Mouse (Mus musculus): Measurements from ENCODE around the gene 4833420G17Rik. TPM values are rescaled to one million over a fixed set of nuclear protein-coding genes. Genes with fewer than 3 reads are reported as not detected.

Gene 4833420G17Rik
- 77.8 and 83.5 TPM in 2 replicates for polyA plus RNA-seq (2015; fragmentation: Nextera tagmentation; extraction: Ambion mirVana)

GRCm38 (mm10) chr13:119462596-119463560 lies at the start of gene 4833420G17Rik:
Gene 4833420G17Rik (plus strand): TSS chr13:119462768.
- peak within 1 kb of the TSS; percentile 71 for H3K4me2 ChIP-seq
- 10% methylated on average over 57 of the region's 57 CpGs for WGBS
- H3K9me3 ChIP-seq (replicated peaks) = no peaks in the 10 kb centered on the region
- peak within 1 kb of the TSS; percentile 77 for H3K9ac ChIP-seq (replicated peaks)
- H3K4me3 ChIP-seq (replicated peaks) = peak within 1 kb of the TSS; percentile 75
- peak; percentile 97 for ATAC-seq (ENCODE audit: low FRiP score)
- H3K27me3 ChIP-seq (replicated peaks) = no peaks in the 10 kb centered on the region
- peaks cover 25% of the 10 kb centered on the region for H3K36me3 ChIP-seq
- H3K4me1 ChIP-seq = peaks cover 25% of the 10 kb centered on the region
- peak within 1 kb of the TSS; percentile 79 for H3K27ac ChIP-seq (replicated peaks)

- no peaks in the 10 kb centered on the region for H3K9me3 ChIP-seq (replicated peaks)
- 18% methylated on average over 2 of the region's 2 CpGs for WGBS
- H3K27me3 ChIP-seq (replicated peaks) = no peaks in the 10 kb centered on the region
- no peak overlapping the region for H3K9ac ChIP-seq (replicated peaks)
- peaks cover 8% of the 10 kb centered on the region for H3K4me1 ChIP-seq
- H3K27ac ChIP-seq (replicated peaks) = no peak overlapping the region
- H3K36me3 ChIP-seq = no peaks in the 10 kb centered on the region
- no peak for ATAC-seq (ENCODE audit: low FRiP score)
- no peak overlapping the region for H3K4me3 ChIP-seq (replicated peaks)
- H3K4me2 ChIP-seq = no peak overlapping the region
Observed at GRCm38 (mm10) chr13:119413026-119413425, 49.5 kb upstream of the 4833420G17Rik start.

GRCm38 (mm10) chr13:119418479-119418878 lies 44.1 kb upstream of the 4833420G17Rik start:
- no peak overlapping the region for H3K4me3 ChIP-seq (replicated peaks)
- no peak overlapping the region for H3K4me2 ChIP-seq
- no peak for ATAC-seq (ENCODE audit: low FRiP score)
- no peak overlapping the region for H3K27ac ChIP-seq (replicated peaks)
- H3K9me3 ChIP-seq (replicated peaks) = no peaks in the 10 kb centered on the region
- H3K27me3 ChIP-seq (replicated peaks) = no peaks in the 10 kb centered on the region
- H3K9ac ChIP-seq (replicated peaks) = no peak overlapping the region
- no peaks in the 10 kb centered on the region for H3K4me1 ChIP-seq
- 90% methylated on average over 3 of the region's 3 CpGs for WGBS
- no peaks in the 10 kb centered on the region for H3K36me3 ChIP-seq

- 23% methylated on average over 8 of the region's 8 CpGs for WGBS
- peak overlapping the region; percentile 90 for H3K27ac ChIP-seq (replicated peaks)
Observed at GRCm38 (mm10) chr13:119430164-119430563, 32.4 kb upstream of the 4833420G17Rik start.

GRCm38 (mm10) chr13:119432041-119432440 lies 30.5 kb upstream of the 4833420G17Rik start:
- Histone ChIP-seq H3K27ac (replicated peaks) (no peak overlapping the region), H3K9me3 (replicated peaks) (no peaks in the 10 kb centered on the region), H3K4me3 (replicated peaks) (no peak overlapping the region), H3K4me1 (peaks cover 32% of the 10 kb centered on the region), H3K4me2 (no peak overlapping the region), H3K9ac (replicated peaks) (no peak overlapping the region), H3K36me3 (peaks cover 9% of the 10 kb centered on the region), H3K27me3 (replicated peaks) (no peaks in the 10 kb centered on the region)
- WGBS = 81% methylated on average over 1 of the region's 1 CpGs
- no peak for ATAC-seq (ENCODE audit: low FRiP score)

More at GRCm38 (mm10) chr13:119430164-119430563, 32.4 kb upstream of the 4833420G17Rik start:
- no peak for ATAC-seq (ENCODE audit: low FRiP score)
- H3K36me3 ChIP-seq = no peaks in the 10 kb centered on the region; the same call in 1 of the 2 replicates
- H3K9me3 ChIP-seq (replicated peaks) = no peaks in the 10 kb centered on the region
- H3K4me2 ChIP-seq = peak overlapping the region; percentile 62
- peak overlapping the region; percentile 99 for H3K9ac ChIP-seq (replicated peaks)
- peak overlapping the region; percentile 69 for H3K4me3 ChIP-seq (replicated peaks)
- no peaks in the 10 kb centered on the region for H3K27me3 ChIP-seq (replicated peaks)
- H3K4me1 ChIP-seq = peaks cover 33% of the 10 kb centered on the region

GRCm38 (mm10) chr13:119434359-119434758 lies 28.2 kb upstream of the 4833420G17Rik start:
- no peak for ATAC-seq (ENCODE audit: low FRiP score)
- WGBS = 94% methylated on average over 7 of the region's 7 CpGs

GRCm38 (mm10) chr13:119442244-119442643 lies 20.3 kb upstream of the 4833420G17Rik start:
- ATAC-seq (ENCODE audit: low FRiP score) = no peak
- H3K4me1 ChIP-seq = no peaks in the 10 kb centered on the region
- no peak overlapping the region for H3K27ac ChIP-seq (replicated peaks)
- H3K4me2 ChIP-seq = no peak overlapping the region
- H3K36me3 ChIP-seq = peaks cover 48% of the 10 kb centered on the region
- no peak overlapping the region for H3K9ac ChIP-seq (replicated peaks)
- no peak overlapping the region for H3K4me3 ChIP-seq (replicated peaks)
- WGBS = 93% methylated on average over 1 of the region's 1 CpGs
- no peaks in the 10 kb centered on the region for H3K9me3 ChIP-seq (replicated peaks)
- no peaks in the 10 kb centered on the region for H3K27me3 ChIP-seq (replicated peaks)

More at GRCm38 (mm10) chr13:119434359-119434758, 28.2 kb upstream of the 4833420G17Rik start:
- Histone ChIP-seq H3K27me3 (replicated peaks) (no peaks in the 10 kb centered on the region), H3K9me3 (replicated peaks) (no peaks in the 10 kb centered on the region), H3K9ac (replicated peaks) (no peak overlapping the region), H3K4me2 (no peak overlapping the region), H3K4me3 (replicated peaks) (no peak overlapping the region), H3K4me1 (peaks cover 26% of the 10 kb centered on the region), H3K27ac (replicated peaks) (no peak overlapping the region), H3K36me3 (peaks cover 21% of the 10 kb centered on the region)

GRCm38 (mm10) chr13:119453563-119453962 lies 9.0 kb upstream of the 4833420G17Rik start:
- H3K4me2 ChIP-seq = no peak overlapping the region
- peaks cover 49% of the 10 kb centered on the region for H3K36me3 ChIP-seq
- H3K27me3 ChIP-seq (replicated peaks) = no peaks in the 10 kb centered on the region
- no peak overlapping the region for H3K4me3 ChIP-seq (replicated peaks)
- H3K9ac ChIP-seq (replicated peaks) = no peak overlapping the region
- no peaks in the 10 kb centered on the region for H3K4me1 ChIP-seq
- ATAC-seq (ENCODE audit: low FRiP score) = no peak
- 96% methylated on average over 4 of the region's 4 CpGs for WGBS
- no peak overlapping the region for H3K27ac ChIP-seq (replicated peaks)
- no peaks in the 10 kb centered on the region for H3K9me3 ChIP-seq (replicated peaks)

GRCm38 (mm10) chr13:119455082-119455481 lies 7.5 kb upstream of the 4833420G17Rik start:
- Histone ChIP-seq H3K9me3 (replicated peaks) (no peaks in the 10 kb centered on the region), H3K4me1 (no peaks in the 10 kb centered on the region), H3K4me3 (replicated peaks) (no peak overlapping the region), H3K27ac (replicated peaks) (no peak overlapping the region), H3K36me3 (peaks cover 48% of the 10 kb centered on the region), H3K27me3 (replicated peaks) (no peaks in the 10 kb centered on the region), H3K9ac (replicated peaks) (no peak overlapping the region), H3K4me2 (no peak overlapping the region)
- no peak for ATAC-seq (ENCODE audit: low FRiP score)

- Histone ChIP-seq H3K4me3 (replicated peaks) (no peak overlapping the region), H3K4me2 (no peak overlapping the region), H3K27ac (replicated peaks) (no peak overlapping the region), H3K27me3 (replicated peaks) (no peaks in the 10 kb centered on the region), H3K4me1 (no peaks in the 10 kb centered on the region), H3K36me3 (peaks cover 36% of the 10 kb centered on the region), H3K9me3 (replicated peaks) (no peaks in the 10 kb centered on the region), H3K9ac (replicated peaks) (no peak overlapping the region)
- ATAC-seq (ENCODE audit: low FRiP score) = no peak
- 95% methylated on average over 7 of the region's 7 CpGs for WGBS
Observed at GRCm38 (mm10) chr13:119456342-119456741, 6.2 kb upstream of the 4833420G17Rik start.

- Histone ChIP-seq H3K9ac (replicated peaks) (peak overlapping the region; percentile 77), H3K4me2 (peak overlapping the region; percentile 71), H3K4me3 (replicated peaks) (peak overlapping the region; percentile 75), H3K27me3 (replicated peaks) (no peaks in the 10 kb centered on the region), H3K27ac (replicated peaks) (peak overlapping the region; percentile 79), H3K9me3 (replicated peaks) (no peaks in the 10 kb centered on the region), H3K36me3 (peaks cover 17% of the 10 kb centered on the region), H3K4me1 (peaks cover 25% of the 10 kb centered on the region)
- WGBS = 11% methylated on average over 10 of the region's 10 CpGs
- ATAC-seq (ENCODE audit: low FRiP score) = peak; percentile 71
Observed at GRCm38 (mm10) chr13:119461900-119462595, 520 bp upstream of the 4833420G17Rik start.
